Mouse (Mus musculus) olfactory bulb, adult 2 months (tissue): ENCODE results near the gene Adamtsl1.

ENCODE experiments used
- CTCF ChIP-seq: fragments of 200-500 bp; IDR thresholded peaks from 2 replicates; pipeline ENCODE4 v1.5.1; 2012; ENCODE audit warnings: low read depth, mild to moderate bottlenecking, low read length, moderate library complexity; ENCODE audit not compliant: insufficient read depth
- POLR2A ChIP-seq: fragments of 200-500 bp; IDR thresholded peaks from 2 replicates; pipeline ENCODE4 v1.6.1; 2012; ENCODE audit warnings: mild to moderate bottlenecking, low read depth, low read length, moderate library complexity; ENCODE audit not compliant: insufficient read depth

DNA sequence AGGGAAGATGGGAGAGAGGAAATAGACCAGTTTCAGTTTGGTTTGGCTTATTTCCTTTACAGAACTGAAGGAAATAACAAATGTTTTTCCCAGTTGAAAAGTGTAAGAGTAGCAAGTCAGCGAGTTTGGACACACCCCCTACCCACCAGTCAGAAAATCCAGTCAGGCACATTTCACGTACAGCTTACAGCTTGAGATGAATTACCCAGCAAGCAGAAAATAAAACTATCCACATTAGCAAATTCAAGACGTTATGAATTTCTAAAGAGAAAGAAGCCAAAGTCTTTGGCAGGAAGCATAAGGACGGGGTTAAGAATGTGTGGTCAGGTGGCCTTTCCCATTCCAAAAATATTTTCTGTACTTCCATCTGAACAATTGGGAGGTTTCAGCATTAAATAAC is 838.1 kb downstream of the Adamtsl1 start:
- no peak for TF ChIP-seq POLR2A
- TF ChIP-seq CTCF: no peak
